Mouse (Mus musculus) megakaryocyte, embryonic 14.5 days (primary cell): ENCODE measurements around the gene Wipf3.

Experiments used
- FLI1 ChIP-seq: IDR thresholded peaks from 2 replicates; pipeline ENCODE4 v1.6.1; 2012; ENCODE audit warnings: low read length, inconsistent platforms, mixed read lengths
- GATA1 ChIP-seq: IDR thresholded peaks from 3 replicates; pipeline ENCODE4 v1.6.1; 2012; ENCODE audit warnings: mixed read lengths, low read length, inconsistent platforms, borderline replicate concordance

DNA sequence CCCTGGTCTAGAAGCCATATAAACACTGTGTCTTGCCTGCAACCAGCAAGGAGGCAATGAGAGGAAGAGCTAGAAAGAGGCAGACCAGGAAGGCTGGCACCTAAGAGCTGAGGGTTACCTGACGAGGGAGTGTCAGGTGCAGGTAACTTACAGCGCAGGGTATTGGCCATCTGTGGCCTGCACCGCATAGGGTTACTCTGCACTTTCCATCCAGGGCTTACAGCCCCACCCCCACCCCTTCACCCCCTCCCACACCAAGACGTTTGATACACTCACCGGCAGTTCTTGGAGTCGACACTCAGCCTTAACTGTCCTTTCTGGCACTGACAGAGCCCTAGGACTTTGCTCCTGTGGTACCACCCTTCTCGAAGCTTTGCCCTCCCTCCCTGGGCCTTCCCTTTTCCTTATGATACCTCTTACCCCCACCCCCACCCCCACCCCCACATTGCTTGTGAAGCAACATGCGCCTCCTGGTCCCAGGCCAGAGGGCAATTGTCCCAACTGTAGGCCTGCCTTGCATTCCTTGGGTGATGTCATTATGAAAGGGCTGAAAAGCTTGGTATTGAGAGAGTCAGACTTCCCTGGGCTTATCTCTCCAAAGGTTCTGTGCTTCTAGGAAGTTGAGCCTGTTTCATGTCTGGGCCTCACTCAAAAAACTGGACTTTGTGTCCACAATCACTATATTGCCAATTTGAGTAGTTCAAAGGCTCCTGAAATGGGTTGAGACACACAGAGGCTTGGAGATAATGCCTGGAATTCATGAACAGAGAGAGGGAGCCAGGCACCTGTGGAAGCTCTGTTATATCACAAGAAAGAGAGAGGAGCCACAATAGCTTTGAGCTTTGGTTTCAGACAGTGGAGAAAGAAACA lies 43.7 kb downstream of the Wipf3 start:
- TF ChIP-seq GATA1 (no peak), FLI1 (no peak)
